Mouse (Mus musculus) ovary, postnatal 14 days (tissue): ENCODE data around the gene Ifnk.
A peak's percentile ranks its signal among the peaks of the same experiment; 100 is the strongest.

Experiments used
- DNase-seq: peaks from one replicate; pipeline ENCODE4 v3.0.0; 2022; ENCODE audit warnings: low spot score

Gene Ifnk

DNA sequence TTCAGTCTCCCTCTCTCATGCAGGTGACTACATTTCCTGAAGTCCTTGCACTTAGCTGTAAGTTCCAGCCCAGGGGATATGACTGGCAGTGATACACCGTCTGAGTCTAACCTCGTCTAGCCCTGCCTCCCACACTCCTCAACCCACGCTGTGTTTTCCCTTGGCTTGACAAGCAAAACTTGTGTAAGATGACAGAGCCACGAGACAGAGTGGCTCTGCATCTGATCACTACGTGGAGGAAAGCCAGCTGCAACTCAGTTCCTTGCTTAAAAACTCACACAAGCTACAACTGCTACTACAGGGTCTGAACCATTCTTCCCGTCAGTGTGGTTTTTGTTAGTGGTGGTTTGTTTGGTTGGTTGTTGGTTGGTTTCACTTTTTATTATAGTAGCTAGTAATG is 11.5 kb upstream of the Ifnk start:
- DNase-seq, result no peak

DNA sequence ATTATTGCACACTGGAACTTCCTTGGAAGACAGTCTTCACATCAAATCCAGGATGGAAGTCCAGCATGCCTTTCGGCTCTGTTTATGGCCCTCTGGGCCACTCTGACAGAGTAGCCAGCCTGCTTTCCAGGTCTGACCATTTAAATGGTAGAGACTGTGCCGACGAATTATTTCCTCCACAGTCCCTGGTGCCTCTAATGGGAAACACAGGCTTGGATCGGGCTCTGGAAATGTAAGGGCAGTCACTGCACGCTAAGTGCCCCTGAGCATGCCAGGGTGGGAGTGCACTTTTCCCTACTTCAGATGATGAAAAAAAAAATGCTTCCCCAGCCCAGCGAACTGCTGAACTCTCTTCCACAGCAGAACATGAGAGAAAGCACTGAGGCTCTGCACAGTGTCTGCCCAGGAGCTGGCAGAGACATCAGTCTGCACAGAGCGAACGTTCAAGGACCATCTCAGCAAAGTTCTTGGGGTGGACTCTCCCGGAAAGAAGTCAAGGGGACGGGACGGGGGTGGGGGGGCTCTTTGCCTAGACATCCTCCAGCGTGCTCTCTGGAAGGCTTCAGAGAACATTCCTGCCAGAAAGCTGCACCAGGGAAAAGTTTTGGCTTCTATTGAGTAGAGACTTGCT is 8.3 kb upstream of the Ifnk start:
- DNase-seq, result no peak

DNA sequence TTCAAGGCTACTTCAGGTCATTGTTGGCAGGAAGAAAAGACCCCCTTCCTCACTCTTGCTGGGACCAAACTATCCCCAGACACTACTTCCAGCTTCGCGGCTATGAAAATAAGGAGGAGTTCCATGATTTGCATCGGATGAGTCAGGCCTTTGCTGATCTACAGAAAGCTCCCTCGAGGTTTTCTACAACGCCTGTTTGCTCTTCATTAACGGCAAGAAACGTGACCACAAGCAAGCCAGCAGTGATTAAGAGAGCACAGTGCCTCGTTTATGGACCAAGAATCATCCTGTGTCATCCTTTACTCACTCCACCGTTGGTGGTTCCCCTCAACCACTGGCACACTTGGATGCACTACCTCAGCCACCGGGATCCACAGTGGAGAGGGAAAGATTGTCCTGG is 6.1 kb upstream of the Ifnk start:
- DNase-seq, result no peak

DNA sequence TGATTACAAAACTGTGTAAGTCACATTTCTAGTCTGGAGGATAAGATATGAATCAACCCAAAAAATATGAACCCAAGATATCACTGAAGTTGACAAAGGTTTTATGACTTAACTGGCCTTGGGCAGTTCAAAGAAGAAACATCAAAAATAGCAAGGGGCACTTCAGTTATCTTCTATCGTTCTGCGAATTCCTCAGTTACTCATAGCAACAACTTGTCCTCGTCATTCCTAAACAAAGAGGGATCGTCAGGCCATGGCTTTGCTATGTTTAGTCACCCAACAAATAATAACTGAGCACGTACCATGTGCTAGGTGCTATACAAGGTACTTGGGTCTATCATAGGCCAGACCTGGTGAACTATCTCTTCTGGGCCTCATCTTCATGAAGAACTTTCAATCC is 5.3 kb upstream of the Ifnk start:
- DNase-seq, result no peak

GRCm38 (mm10) chr4:35148326-35148725 is 3.5 kb upstream of the Ifnk start:
- DNase-seq, result no peak

DNA sequence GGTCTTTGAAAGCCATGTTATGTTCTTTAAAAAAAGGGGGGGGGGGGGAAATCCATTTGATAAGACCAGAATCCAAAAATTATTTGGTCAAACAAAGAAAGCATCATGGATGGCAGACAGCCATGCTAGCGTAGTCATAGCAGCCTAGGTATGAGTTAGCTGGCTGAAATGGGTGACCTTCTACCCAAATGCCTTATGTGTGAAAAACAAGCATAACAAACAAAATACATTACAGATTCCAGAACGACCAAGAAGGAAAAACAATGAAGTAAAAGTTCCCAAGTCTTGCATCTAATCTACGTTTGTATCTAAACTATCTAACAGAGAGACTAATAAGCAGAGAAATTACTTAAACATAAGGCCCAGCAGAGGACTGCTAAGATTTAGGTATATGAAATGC is 1.1 kb upstream of the Ifnk start:
- DNase-seq, result no peak

DNA sequence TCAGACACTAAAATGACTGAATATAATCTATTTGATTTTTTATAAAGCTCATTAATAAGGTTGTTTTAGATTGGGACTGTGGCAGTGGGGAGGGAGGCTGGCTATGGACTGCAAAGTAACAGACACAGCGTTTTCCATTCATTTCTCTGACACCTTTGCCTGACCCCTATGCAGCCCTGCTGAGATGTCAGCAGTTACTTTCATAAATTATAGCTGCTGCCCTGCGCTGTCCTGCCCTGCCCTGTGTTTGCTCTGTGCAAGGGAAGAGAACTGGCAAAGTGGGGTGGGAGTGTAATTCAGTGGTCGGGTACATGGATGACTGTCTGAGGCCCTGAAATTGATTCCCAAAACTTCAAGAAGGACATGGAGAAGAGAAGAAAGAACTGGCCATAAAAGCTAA is 2.2 kb downstream of the Ifnk start:
- no peak for DNase-seq

- peak; percentile 19 for DNase-seq
Measured at GRCm38 (mm10) chr4:35155132-35155922, 3.5 kb downstream of the Ifnk start.

- peak; percentile 50 for DNase-seq
Measured at GRCm38 (mm10) chr4:35156149-35156611, 4.3 kb downstream of the Ifnk start.

DNA sequence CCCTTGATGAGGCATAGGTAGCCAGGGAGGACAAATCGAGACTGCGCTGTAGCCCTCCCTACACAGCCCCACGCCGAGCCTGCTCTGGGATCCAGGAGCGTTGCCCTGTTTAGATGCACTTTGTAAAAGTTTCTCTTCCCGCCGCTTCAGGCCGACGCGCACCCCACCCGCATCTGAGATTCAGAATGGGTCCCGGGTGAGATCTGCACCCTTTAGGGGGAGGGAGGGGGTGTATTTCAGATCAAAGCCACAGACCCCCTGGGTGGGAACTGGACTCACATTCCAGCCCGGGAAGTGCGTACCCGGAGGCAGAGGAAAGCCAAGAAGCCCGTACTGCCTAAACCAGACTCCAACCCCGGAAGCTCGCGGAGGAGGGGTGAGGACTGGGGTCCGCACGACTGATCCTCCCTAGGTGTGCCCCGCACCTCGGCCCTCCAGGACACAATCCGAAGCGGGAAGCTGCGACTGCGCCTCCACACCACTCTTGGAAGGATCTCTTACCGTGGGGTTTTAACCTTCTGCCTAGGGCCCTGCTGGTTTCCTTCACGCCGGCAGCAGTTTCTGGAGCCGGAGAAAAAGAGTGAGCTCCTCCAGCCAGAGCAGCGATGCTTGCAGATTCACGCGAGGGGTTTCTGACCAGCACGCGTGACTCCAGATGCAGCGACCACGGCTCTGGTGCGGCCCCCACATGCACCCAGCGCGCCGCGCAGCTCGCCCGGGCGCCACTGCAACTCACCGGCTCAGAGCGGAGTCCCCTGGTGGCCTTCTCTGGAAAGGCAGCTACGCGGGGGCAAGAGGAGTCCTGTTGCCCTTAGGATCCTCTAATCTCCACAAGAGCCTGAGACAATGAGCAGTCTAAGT is 5.1 kb downstream of the Ifnk start, which contains the start of gene Mob3b:
Gene Mob3b (minus strand): TSS at position 734 of the 861 bp plus-strand sequence.
- DNase-seq, result peak; percentile 84

- DNase-seq, result no peak
Measured at GRCm38 (mm10) chr4:35157815-35158214, 6.0 kb downstream of the Ifnk start.

DNA sequence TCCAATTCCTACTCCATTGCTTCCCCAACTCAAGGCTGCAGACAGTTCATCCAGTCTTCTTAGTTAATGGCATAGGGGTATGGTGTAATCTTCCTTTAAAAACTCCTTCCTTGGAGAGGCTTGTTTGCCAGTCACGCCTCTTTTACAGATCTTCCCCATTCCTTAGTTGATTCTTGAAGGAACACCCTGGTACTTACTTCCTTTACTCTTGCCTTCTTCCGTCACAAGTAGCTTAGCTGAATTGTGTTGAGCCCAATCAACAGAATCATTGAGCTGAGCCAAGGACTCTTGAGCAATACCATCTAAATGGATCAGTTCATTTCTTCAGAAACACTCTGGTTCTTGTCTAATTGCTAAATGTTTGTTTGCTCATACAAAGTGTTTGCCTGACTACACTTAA is 13.4 kb downstream of the Ifnk start:
- no peak for DNase-seq

DNA sequence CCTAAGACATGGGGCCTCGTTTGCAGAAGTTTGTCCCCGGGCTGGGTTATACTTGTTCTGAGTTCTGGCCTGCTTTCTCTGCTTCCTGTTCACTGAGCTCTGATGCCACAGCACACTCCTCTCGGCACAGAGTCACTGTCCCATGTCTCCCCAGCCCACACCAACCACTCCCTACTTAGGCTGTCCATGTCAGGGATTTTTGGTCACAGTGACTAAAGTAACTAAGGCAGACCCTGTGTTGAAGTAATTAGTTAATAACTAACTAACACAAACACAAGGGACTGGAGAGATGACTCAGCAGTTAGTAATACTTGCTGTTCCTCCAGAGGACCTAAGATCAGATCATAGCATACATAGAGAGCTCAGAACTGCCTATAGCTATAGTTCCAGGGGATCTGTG is 14.1 kb downstream of the Ifnk start:
- no peak for DNase-seq

DNA sequence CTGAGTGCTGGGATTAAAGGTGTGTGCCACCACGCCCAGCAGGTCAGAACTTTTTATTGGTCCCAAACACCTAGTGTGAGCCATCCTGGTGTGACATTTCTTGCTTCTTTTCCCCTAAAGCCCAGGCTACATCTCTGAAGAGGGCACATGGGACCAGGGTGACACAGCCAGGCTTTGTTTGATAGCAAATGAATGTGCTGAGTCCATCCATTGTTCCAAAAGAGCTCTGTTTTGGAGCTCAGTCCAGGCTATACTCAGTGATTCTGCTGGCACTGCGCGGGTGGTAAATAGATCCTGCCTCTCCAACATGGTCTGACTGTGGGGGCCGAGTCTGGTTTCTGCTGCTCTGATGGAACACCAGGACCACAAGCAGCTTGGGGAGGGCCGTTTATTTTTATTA is 16.0 kb downstream of the Ifnk start:
- no peak for DNase-seq

- no peak for DNase-seq
Measured at GRCm38 (mm10) chr4:35169571-35170125, 17.8 kb downstream of the Ifnk start.

DNA sequence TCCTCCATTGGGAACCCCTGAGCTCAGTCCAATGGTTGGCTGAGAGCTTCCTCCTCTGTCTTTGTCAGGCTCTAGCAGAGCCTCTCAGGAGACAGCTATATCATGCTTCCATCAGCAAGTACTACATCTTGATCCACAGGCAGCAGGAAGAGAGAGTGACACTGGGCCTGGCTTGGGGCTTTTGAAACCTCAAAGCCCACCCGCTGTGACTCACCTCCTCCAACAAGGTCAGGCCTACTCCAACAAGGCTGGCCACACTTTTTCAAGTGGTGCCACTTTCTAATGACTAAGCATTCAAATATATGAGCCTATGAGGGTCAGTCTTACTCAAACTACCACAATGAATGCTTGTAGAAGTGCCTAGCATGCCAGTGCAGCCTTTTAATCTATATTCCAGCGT is 20.6 kb downstream of the Ifnk start:
- DNase-seq, result no peak

GRCm38 (mm10) chr4:35173551-35173950 is 21.7 kb downstream of the Ifnk start:
- DNase-seq, result no peak

GRCm38 (mm10) chr4:35175566-35175965 is 23.7 kb downstream of the Ifnk start:
- DNase-seq, result no peak

- no peak for DNase-seq
Measured at GRCm38 (mm10) chr4:35177926-35178645, 26.2 kb downstream of the Ifnk start.

- DNase-seq, result no peak
Measured at GRCm38 (mm10) chr4:35187617-35188326, 35.9 kb downstream of the Ifnk start.

GRCm38 (mm10) chr4:35189794-35190193 is 37.9 kb downstream of the Ifnk start:
- DNase-seq, result no peak
